Mouse (Mus musculus) mouse trophoblast stem cell (cell line): ENCODE results near the gene Srrm4.

Experiments
- in situ Hi-C, 2 experiments: fragments of 300-500 bp; cut with MseI, MboI; formaldehyde crosslinking; loops; 2 replicates in 1 of 2; 3 replicates in 1 of 2; pipeline ENCODE4 v1.15.1; 2025

Srrm4 gene

GRCm38 (mm10) chr5:116553106-116553505 is 38.5 kb downstream of the Srrm4 start:
- in situ Hi-C loops: no loop called here

- in situ Hi-C loops: no loop called here
These were observed 39.0 kb downstream of the Srrm4 start for GRCm38 (mm10) chr5:116552584-116552983.

GRCm38 (mm10) chr5:116545746-116546145 is 45.9 kb downstream of the Srrm4 start:
- in situ Hi-C loops: no loop called here

GRCm38 (mm10) chr5:116542317-116542716 is 49.3 kb downstream of the Srrm4 start:
- in situ Hi-C loops: no loop called here

GRCm38 (mm10) chr5:116541128-116541527 is 50.5 kb downstream of the Srrm4 start:
- in situ Hi-C loops: no loop called here

- in situ Hi-C loops: no loop called here
These were observed 52.3 kb downstream of the Srrm4 start for GRCm38 (mm10) chr5:116539360-116539759.

- in situ Hi-C loops: no loop called here
These were observed 53.1 kb downstream of the Srrm4 start for GRCm38 (mm10) chr5:116538491-116538890.

- in situ Hi-C loops: no loop called here
These were observed 65.3 kb downstream of the Srrm4 start for GRCm38 (mm10) chr5:116526324-116526723.

- in situ Hi-C loops: no loop called here
These were observed 66.3 kb downstream of the Srrm4 start for GRCm38 (mm10) chr5:116525308-116525707.

GRCm38 (mm10) chr5:116523553-116523952 is 68.1 kb downstream of the Srrm4 start:
- in situ Hi-C loops: no loop called here

GRCm38 (mm10) chr5:116523079-116523478 is 68.5 kb downstream of the Srrm4 start:
- in situ Hi-C loops: no loop called here

GRCm38 (mm10) chr5:116522273-116522672 is 69.3 kb downstream of the Srrm4 start:
- in situ Hi-C loops: no loop called here

GRCm38 (mm10) chr5:116518047-116518446 is 73.6 kb downstream of the Srrm4 start:
- in situ Hi-C loops: no loop called here

- in situ Hi-C loops: no loop called here
These were observed 79.5 kb downstream of the Srrm4 start for GRCm38 (mm10) chr5:116512135-116512534.

- in situ Hi-C loops: no loop called here
These were observed 81.4 kb downstream of the Srrm4 start for GRCm38 (mm10) chr5:116510229-116510628.

GRCm38 (mm10) chr5:116501342-116501741 is 90.3 kb downstream of the Srrm4 start:
- in situ Hi-C loops: no loop called here

- in situ Hi-C loops: no loop called here
These were observed 92.6 kb downstream of the Srrm4 start for GRCm38 (mm10) chr5:116498880-116499640.

GRCm38 (mm10) chr5:116497866-116498265 is 93.8 kb downstream of the Srrm4 start:
- in situ Hi-C loops: no loop called here

- in situ Hi-C loops: no loop called here
These were observed 94.4 kb downstream of the Srrm4 start for GRCm38 (mm10) chr5:116497205-116497604.

- in situ Hi-C loops: no loop called here
These were observed 94.9 kb downstream of the Srrm4 start for GRCm38 (mm10) chr5:116496717-116497116.

- in situ Hi-C loops: no loop called here
These were observed 96.2 kb downstream of the Srrm4 start for GRCm38 (mm10) chr5:116495466-116495865.

- in situ Hi-C loops: no loop called here
These were observed 97.2 kb downstream of the Srrm4 start for GRCm38 (mm10) chr5:116494377-116494776.

- in situ Hi-C loops: no loop called here
These were observed 98.9 kb downstream of the Srrm4 start for GRCm38 (mm10) chr5:116492726-116493125.
